ENCODE assay signal across 12 mouse cellular contexts in the genomic region with DNA sequence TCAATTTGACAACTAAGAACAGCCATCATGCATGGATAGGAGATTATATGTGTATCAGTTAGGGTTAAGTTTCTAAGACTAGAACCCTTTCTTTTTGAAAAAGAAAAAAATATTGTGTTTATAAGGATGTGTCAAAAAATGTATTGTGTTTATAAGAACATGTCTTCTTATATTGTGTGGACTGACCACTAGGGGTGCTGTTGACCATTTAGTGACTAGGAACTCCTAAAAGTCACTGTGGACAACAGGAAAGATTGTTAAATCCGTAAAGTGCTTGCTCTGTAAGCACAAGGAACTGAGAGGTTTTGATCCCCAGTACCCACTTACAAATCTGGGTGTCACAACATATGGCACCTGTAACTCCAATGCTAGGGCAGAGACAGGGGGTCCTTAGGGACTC.
DNase-seq lines count a peak whose midpoint lies in the region; ATAC-seq and TF ChIP-seq lines count a peak whose summit lies in the region.
"Had no signal": no experiment of that assay in that cellular context is flagged by ENCODE, and none has a peak within 500 bp of the region (broad histone marks: within the 10 kb centered on the region; RNA-seq: fewer than 3 reads in every experiment).

No protein-coding gene starts in this region.

- no peak overlapping the region for H3K4me3 ChIP-seq in hindbrain, postnatal 0 days (ENCODE audit: low read length)
- H3K4me3 ChIP-seq in hindbrain, embryonic 10.5 days = no peak overlapping the region
- H3K4me3 ChIP-seq in forebrain, embryonic 11.5 days (ENCODE audit: low read depth, low read length) = no peak overlapping the region
- H3K4me3 ChIP-seq: liver, embryonic 15.5 days; myocyte had no signal

- H3K27ac ChIP-seq in hindbrain, postnatal 0 days = no peak overlapping the region
- H3K27ac ChIP-seq in hindbrain, embryonic 10.5 days = no peak overlapping the region
- H3K27ac ChIP-seq in forebrain, embryonic 11.5 days (ENCODE audit: low read depth, low read length) = no peak overlapping the region
- H3K27ac ChIP-seq: liver, embryonic 15.5 days had no signal

- H3K9ac ChIP-seq in hindbrain, postnatal 0 days (replicated peaks; ENCODE audit: low read length) = no peak overlapping the region
- no peak overlapping the region for H3K9ac ChIP-seq in forebrain, embryonic 11.5 days (ENCODE audit: low read length)
- H3K9ac ChIP-seq: liver, embryonic 15.5 days had no signal

- no peaks in the 10 kb centered on the region for H3K36me3 ChIP-seq in hindbrain, postnatal 0 days (ENCODE audit: insufficient read depth, low read length)
- no peaks in the 10 kb centered on the region for H3K36me3 ChIP-seq in hindbrain, embryonic 10.5 days
- no peaks in the 10 kb centered on the region for H3K36me3 ChIP-seq in forebrain, embryonic 11.5 days (ENCODE audit: control insufficient read depth, insufficient read depth, low read length)
- H3K36me3 ChIP-seq: liver, embryonic 15.5 days had no signal

- H3K9me3 ChIP-seq in hindbrain, postnatal 0 days (ENCODE audit: low read length) = no peaks in the 10 kb centered on the region
- H3K9me3 ChIP-seq in hindbrain, embryonic 10.5 days = no peaks in the 10 kb centered on the region
- H3K9me3 ChIP-seq in forebrain, embryonic 11.5 days (ENCODE audit: control insufficient read depth, low read length) = no peaks in the 10 kb centered on the region
- H3K9me3 ChIP-seq: liver, embryonic 15.5 days had no signal

- no peak for ATAC-seq in hindbrain, postnatal 0 days
- ATAC-seq in forebrain, embryonic 11.5 days (replicated peaks; ENCODE audit: low FRiP score) = no peak

- 67% methylated on average over 1 of the region's 1 CpGs for WGBS in hindbrain, postnatal 0 days
- 72% methylated on average over 1 of the region's 1 CpGs for WGBS in hindbrain, embryonic 10.5 days
- 70% methylated on average over 1 of the region's 1 CpGs for WGBS in forebrain, embryonic 11.5 days

- peak; percentile 30 for DNase-seq in hindbrain, postnatal 0 days (ENCODE audit: low spot score)
- DNase-seq in hindbrain, embryonic 10.5 days (ENCODE audit: low spot score) = no peak
- peak; percentile 15 for DNase-seq in thymus, postnatal 4 days
- no peak for DNase-seq in thymus, postnatal 36 days
- peak; percentile 30 for DNase-seq in embryo, embryonic 10.5 days (ENCODE audit: low spot score)
- no peak for DNase-seq in right cerebral cortex, postnatal 25 days
- DNase-seq in forebrain, embryonic 11.5 days (ENCODE audit: low spot score) = no peak
- DNase-seq: gastrocnemius, postnatal 36 days; heart, postnatal 36 days; kidney, postnatal 25 days had no signal

- TF ChIP-seq CTCF in hindbrain, postnatal 0 days (IDR thresholded peaks at IDR 0.05; ENCODE audit: low read depth) = peak; percentile 56

- H3K4me1 ChIP-seq in hindbrain, postnatal 0 days (ENCODE audit: insufficient read depth, low read length) = no peaks in the 10 kb centered on the region
- no peaks in the 10 kb centered on the region; the same call in 1 of the 2 replicates for H3K4me1 ChIP-seq in hindbrain, embryonic 10.5 days (replicated peaks)
- H3K4me1 ChIP-seq in forebrain, embryonic 11.5 days (replicated peaks; ENCODE audit: control insufficient read depth, insufficient read depth, low read length) = no peaks in the 10 kb centered on the region
- H3K4me1 ChIP-seq: liver, embryonic 15.5 days had no signal

- no peaks in the 10 kb centered on the region for H3K27me3 ChIP-seq in hindbrain, postnatal 0 days (ENCODE audit: insufficient read depth, low read length)
- H3K27me3 ChIP-seq in hindbrain, embryonic 10.5 days (ENCODE audit: insufficient read depth, poor library complexity, severe bottlenecking) = no peaks in the 10 kb centered on the region
- no peaks in the 10 kb centered on the region for H3K27me3 ChIP-seq in forebrain, embryonic 11.5 days (ENCODE audit: control insufficient read depth, insufficient read depth, low read length)
- H3K27me3 ChIP-seq: liver, embryonic 15.5 days had no signal

- H3K4me2 ChIP-seq in hindbrain, postnatal 0 days (ENCODE audit: low read depth, low read length) = no peak overlapping the region
- no peak overlapping the region for H3K4me2 ChIP-seq in forebrain, embryonic 11.5 days (ENCODE audit: low read depth, low read length, severe bottlenecking)
- H3K4me2 ChIP-seq: liver, embryonic 15.5 days had no signal

Comparison
In these comparisons a context has a peak if more than half of its experiments do, and no peak if none do; other contexts are left out.
1. DNase-seq: peak in hindbrain, postnatal 0 days (single experiment), thymus, postnatal 4 days (single experiment) and embryo, embryonic 10.5 days (single experiment); none in hindbrain, embryonic 10.5 days (single experiment), thymus, postnatal 36 days (0 of 2), right cerebral cortex, postnatal 25 days (single experiment) and forebrain, embryonic 11.5 days (single experiment).